Mouse (Mus musculus): Measurements from ENCODE around the gene Rpl36.

- no peak for TF ChIP-seq CTCF (IDR thresholded peaks at IDR 0.05; ENCODE audit: low read depth)
- no peak for TF ChIP-seq EP300 (IDR thresholded peaks at IDR 0.05; ENCODE audit: low read depth)
Measured at GRCm38 (mm10) chr17:56617628-56618027, 4.4 kb downstream of the Rpl36 start.

Measured in liver, embryonic 14.5 days (tissue).